Mouse (Mus musculus): ENCODE data around the gene Csrp3. TPM values are rescaled to one million over a fixed set of nuclear protein-coding genes. Genes with fewer than 3 reads are reported as not detected.

Gene Csrp3
- polyA plus RNA-seq, 1 experiment from 2014 or later: 1,256 TPM

GRCm38 (mm10) chr7:48843541-48843940, 4.3 kb downstream of the Csrp3 start:
- ATAC-seq (ENCODE audit: extremely low read depth, insufficient number of reproducible peaks, low FRiP score, low TSS enrichment): no peak
- Histone ChIP-seq H3K4me1 (peaks cover 77% of the 10 kb centered on the region), H3K4me3 (peak overlapping the region; percentile 64), H3K9ac (peak overlapping the region; percentile 88), H3K36me3 (peaks cover 22% of the 10 kb centered on the region), H3K4me2 (peak overlapping the region; percentile 75), H3K27ac (replicated peaks) (peak overlapping the region; percentile 95), H3K27me3 (replicated peaks) (no peaks in the 10 kb centered on the region), H3K9me3 (no peaks in the 10 kb centered on the region)
- 70% methylated on average over 5 of the region's 5 CpGs for WGBS

- H3K4me3 ChIP-seq: 0 out of 2 replicates have a peak overlapping the region, but pooled peaks have one; percentile 1
- peak overlapping the region; percentile 88 for H3K9ac ChIP-seq
- no peaks in the 10 kb centered on the region for H3K27me3 ChIP-seq (replicated peaks)
- no peaks in the 10 kb centered on the region for H3K9me3 ChIP-seq
- H3K4me2 ChIP-seq: peak overlapping the region; percentile 75
- no peak for ATAC-seq (ENCODE audit: extremely low read depth, insufficient number of reproducible peaks, low FRiP score, low TSS enrichment)
- WGBS: 19% methylated on average over 3 of the region's 3 CpGs
- peak overlapping the region; percentile 95 for H3K27ac ChIP-seq (replicated peaks)
- H3K4me1 ChIP-seq: peaks cover 84% of the 10 kb centered on the region
- peaks cover 32% of the 10 kb centered on the region for H3K36me3 ChIP-seq
These were observed 5.5 kb downstream of the Csrp3 start for GRCm38 (mm10) chr7:48842353-48842752.

- Histone ChIP-seq H3K27ac (replicated peaks) (peak overlapping the region; percentile 95), H3K36me3 (peaks cover 39% of the 10 kb centered on the region), H3K9me3 (no peaks in the 10 kb centered on the region), H3K4me3 (no peak overlapping the region), H3K27me3 (replicated peaks) (no peaks in the 10 kb centered on the region), H3K4me2 (peak overlapping the region; percentile 75), H3K9ac (0 out of 2 replicates have a peak overlapping the region, but pooled peaks have one; percentile 88), H3K4me1 (peaks cover 92% of the 10 kb centered on the region)
- 57% methylated on average over 4 of the region's 4 CpGs for WGBS
- no peak for ATAC-seq (ENCODE audit: extremely low read depth, insufficient number of reproducible peaks, low FRiP score, low TSS enrichment)
These were observed 6.3 kb downstream of the Csrp3 start for GRCm38 (mm10) chr7:48841538-48841937.

- Histone ChIP-seq H3K36me3 (peaks cover 49% of the 10 kb centered on the region), H3K27ac (replicated peaks) (peak overlapping the region; percentile 95), H3K4me2 (peak overlapping the region; percentile 75), H3K27me3 (replicated peaks) (no peaks in the 10 kb centered on the region), H3K4me1 (peaks cover 96% of the 10 kb centered on the region), H3K9ac (peak overlapping the region; percentile 68), H3K9me3 (no peaks in the 10 kb centered on the region), H3K4me3 (peak overlapping the region; percentile 3; the same call in 1 of the 2 replicates)
- 40% methylated on average over 2 of the region's 2 CpGs for WGBS
- no peak; the same call in 1 of the 2 replicates for ATAC-seq (ENCODE audit: extremely low read depth, insufficient number of reproducible peaks, low FRiP score, low TSS enrichment)
These were observed 7.3 kb downstream of the Csrp3 start for GRCm38 (mm10) chr7:48840545-48840944.

- Histone ChIP-seq H3K9me3 (no peaks in the 10 kb centered on the region), H3K4me2 (no peak overlapping the region), H3K9ac (0 out of 2 replicates have a peak overlapping the region, but pooled peaks have one; percentile 68), H3K36me3 (peaks cover 71% of the 10 kb centered on the region), H3K4me3 (no peak overlapping the region), H3K27me3 (replicated peaks) (no peaks in the 10 kb centered on the region), H3K27ac (replicated peaks) (peak overlapping the region; percentile 95), H3K4me1 (peaks cover 96% of the 10 kb centered on the region)
- no peak for ATAC-seq (ENCODE audit: extremely low read depth, insufficient number of reproducible peaks, low FRiP score, low TSS enrichment)
- 46% methylated on average over 2 of the region's 2 CpGs for WGBS
These were observed 9.4 kb downstream of the Csrp3 start for GRCm38 (mm10) chr7:48838434-48838833.

- Histone ChIP-seq H3K4me3 (no peak overlapping the region), H3K36me3 (peaks cover 80% of the 10 kb centered on the region), H3K9me3 (no peaks in the 10 kb centered on the region), H3K4me1 (peaks cover 96% of the 10 kb centered on the region), H3K27ac (replicated peaks) (peak overlapping the region; percentile 16), H3K9ac (no peak overlapping the region), H3K27me3 (replicated peaks) (no peaks in the 10 kb centered on the region), H3K4me2 (no peak overlapping the region)
- 39% methylated on average over 6 of the region's 6 CpGs for WGBS
- no peak for ATAC-seq (ENCODE audit: extremely low read depth, insufficient number of reproducible peaks, low FRiP score, low TSS enrichment)
These were observed 10.9 kb downstream of the Csrp3 start for GRCm38 (mm10) chr7:48836949-48837348.

- H3K4me1 ChIP-seq: peaks cover 96% of the 10 kb centered on the region
- H3K27ac ChIP-seq (replicated peaks): peak overlapping the region; percentile 44
- no peak for ATAC-seq (ENCODE audit: extremely low read depth, insufficient number of reproducible peaks, low FRiP score, low TSS enrichment)
- no peak overlapping the region for H3K4me3 ChIP-seq
- WGBS: 84% methylated on average over 12 of the region's 12 CpGs
- H3K4me2 ChIP-seq: no peak overlapping the region
- peak overlapping the region; percentile 15; the same call in 1 of the 2 replicates for H3K9ac ChIP-seq
- peaks cover 90% of the 10 kb centered on the region for H3K36me3 ChIP-seq
- no peaks in the 10 kb centered on the region for H3K27me3 ChIP-seq (replicated peaks)
- no peaks in the 10 kb centered on the region for H3K9me3 ChIP-seq
These were observed 12.7 kb downstream of the Csrp3 start for GRCm38 (mm10) chr7:48834989-48835626.

- peak overlapping the region; percentile 15; the same call in 1 of the 2 replicates for H3K9ac ChIP-seq
- peaks cover 96% of the 10 kb centered on the region for H3K4me1 ChIP-seq
- peaks cover 84% of the 10 kb centered on the region for H3K36me3 ChIP-seq
- peak overlapping the region; percentile 44 for H3K27ac ChIP-seq (replicated peaks)
- H3K9me3 ChIP-seq: no peaks in the 10 kb centered on the region
- no peaks in the 10 kb centered on the region for H3K27me3 ChIP-seq (replicated peaks)
- WGBS: 66% methylated on average over 4 of the region's 4 CpGs
- no peak overlapping the region for H3K4me2 ChIP-seq
- H3K4me3 ChIP-seq: no peak overlapping the region
- ATAC-seq (ENCODE audit: extremely low read depth, insufficient number of reproducible peaks, low FRiP score, low TSS enrichment): no peak
These were observed 13.4 kb downstream of the Csrp3 start for GRCm38 (mm10) chr7:48834371-48834970.

GRCm38 (mm10) chr7:48832735-48833134, 15.1 kb downstream of the Csrp3 start:
- Histone ChIP-seq H3K9me3 (no peaks in the 10 kb centered on the region), H3K27ac (replicated peaks) (peak overlapping the region; percentile 92), H3K4me2 (no peak overlapping the region), H3K9ac (peak overlapping the region; percentile 61), H3K4me3 (no peak overlapping the region), H3K36me3 (peaks cover 72% of the 10 kb centered on the region), H3K27me3 (replicated peaks) (no peaks in the 10 kb centered on the region), H3K4me1 (peaks cover 97% of the 10 kb centered on the region)
- WGBS: 60% methylated on average over 1 of the region's 1 CpGs
- ATAC-seq (ENCODE audit: extremely low read depth, insufficient number of reproducible peaks, low FRiP score, low TSS enrichment): no peak

GRCm38 (mm10) chr7:48830395-48830794, 17.4 kb downstream of the Csrp3 start:
- H3K9ac ChIP-seq: no peak overlapping the region
- no peak overlapping the region for H3K4me3 ChIP-seq
- no peaks in the 10 kb centered on the region for H3K9me3 ChIP-seq
- peaks cover 92% of the 10 kb centered on the region for H3K4me1 ChIP-seq
- H3K27ac ChIP-seq (replicated peaks): peak overlapping the region; percentile 92
- no peaks in the 10 kb centered on the region for H3K27me3 ChIP-seq (replicated peaks)
- WGBS: 7% methylated on average over 2 of the region's 2 CpGs
- no peak for ATAC-seq (ENCODE audit: extremely low read depth, insufficient number of reproducible peaks, low FRiP score, low TSS enrichment)
- peaks cover 70% of the 10 kb centered on the region for H3K36me3 ChIP-seq
- H3K4me2 ChIP-seq: peak overlapping the region; percentile 18

GRCm38 (mm10) chr7:48829177-48829910, 18.5 kb downstream of the Csrp3 start:
- no peak for ATAC-seq (ENCODE audit: extremely low read depth, insufficient number of reproducible peaks, low FRiP score, low TSS enrichment)
- Histone ChIP-seq H3K27me3 (replicated peaks) (no peaks in the 10 kb centered on the region), H3K4me3 (no peak overlapping the region), H3K36me3 (peaks cover 68% of the 10 kb centered on the region), H3K4me1 (peaks cover 92% of the 10 kb centered on the region), H3K9ac (peak overlapping the region; percentile 56; the same call in 1 of the 2 replicates), H3K9me3 (no peaks in the 10 kb centered on the region), H3K4me2 (peak overlapping the region; percentile 8; the same call in 1 of the 2 replicates), H3K27ac (replicated peaks) (peak overlapping the region; percentile 92)
- WGBS: 41% methylated on average over 5 of the region's 5 CpGs
